Mouse (Mus musculus) neural tube, embryonic 13.5 days (tissue): Measurements from ENCODE around the gene Mcu. TPM values are rescaled to one million over a fixed set of nuclear protein-coding genes. Genes with fewer than 3 reads are reported as not detected.

Experiments used
- ATAC-seq: fragments of 200-750 bp; cut with Nextera tagmentation; 2 replicates; pipeline ENCODE4 v1.8.0; 2017; ENCODE audit warnings: low read depth, mild to moderate bottlenecking, moderate TSS enrichment, moderate library complexity
- H3K27ac ChIP-seq: fragments of 300-500 bp; sonication (generic); replicated peaks from 2 replicates; pipeline ENCODE4 v1.5.1; 2015; ENCODE audit warnings: moderate library complexity, mild to moderate bottlenecking, inconsistent platforms
- H3K27me3 ChIP-seq: fragments of 300-500 bp; sonication (generic); 2 replicates; pipeline ENCODE4 v1.6.1; 2015; ENCODE audit warnings: mild to moderate bottlenecking, inconsistent platforms
- H3K36me3 ChIP-seq: fragments of 300-500 bp; sonication (generic); 2 replicates; pipeline ENCODE4 v1.6.1; 2015; ENCODE audit warnings: mild to moderate bottlenecking, inconsistent platforms
- H3K4me1 ChIP-seq: fragments of 300-500 bp; sonication (generic); replicated peaks from 2 replicates; pipeline ENCODE4 v1.6.1; 2015; ENCODE audit warnings: inconsistent platforms
- H3K4me2 ChIP-seq: fragments of 300-500 bp; sonication (generic); 2 replicates; pipeline ENCODE4 v1.6.1; 2015; ENCODE audit warnings: inconsistent platforms, mild to moderate bottlenecking, moderate library complexity
- H3K4me3 ChIP-seq: fragments of 300-500 bp; sonication (generic); 2 replicates; pipeline ENCODE4 v1.5.1; 2015; ENCODE audit warnings: mild to moderate bottlenecking, inconsistent platforms
- H3K9ac ChIP-seq: fragments of 300-500 bp; sonication (generic); 2 replicates; pipeline ENCODE4 v1.6.1; 2015; ENCODE audit warnings: moderate library complexity, mild to moderate bottlenecking, inconsistent platforms
- H3K9me3 ChIP-seq: fragments of 300-500 bp; sonication (generic); 2 replicates; pipeline ENCODE4 v1.6.1; 2016; ENCODE audit warnings: inconsistent platforms
- WGBS: fragments of 180-500 bp; shearing (Covaris S2); methylation state at CpG from one replicate; pipeline ENCODE4 v1.1.7; 2015; 5-methylcytosine and 5-hydroxymethylcytosine counted together
- polyA plus RNA-seq: library from polyadenylated mRNA; unstranded; fragments of >200 nt; fragmentation: Nextera tagmentation; extraction: Ambion mirVana; gene quantifications from 2 replicates; pipeline ENCODE4 v1.2.1, GENCODE M21; 2015

The Mcu gene
- polyA plus RNA-seq, 1 experiment from 2014 or later: 34.4 TPM

DNA sequence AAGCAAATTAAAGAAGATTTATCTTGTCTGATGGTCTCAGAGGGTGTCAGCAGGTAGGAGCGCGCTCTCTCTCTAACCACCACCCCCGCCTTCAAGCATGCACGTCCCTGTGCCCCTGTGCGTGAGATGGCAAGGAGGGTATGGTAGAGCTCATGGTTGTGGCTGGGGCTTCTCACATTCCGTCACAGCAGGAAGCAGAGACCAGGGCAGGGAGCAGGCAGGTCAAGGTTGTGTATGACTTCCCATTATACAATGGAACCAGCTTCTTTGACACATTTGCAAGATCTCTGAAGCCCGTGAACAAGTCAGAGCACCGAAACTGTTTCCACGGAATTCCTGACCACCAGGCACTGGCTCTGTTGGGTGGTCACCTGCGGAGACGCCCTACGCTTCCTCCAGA lies 206.2 kb downstream of the Mcu start:
- H3K4me3 ChIP-seq: no peak overlapping the region
- 81% methylated on average over 12 of the region's 12 CpGs for WGBS
- ATAC-seq: no peak
- H3K4me2 ChIP-seq: no peak overlapping the region
- peaks cover 4% of the 10 kb centered on the region; the same call in 1 of the 2 replicates for H3K4me1 ChIP-seq
- H3K9ac ChIP-seq: no peak overlapping the region
- H3K36me3 ChIP-seq: no peaks in the 10 kb centered on the region
- no peaks in the 10 kb centered on the region for H3K9me3 ChIP-seq
- no peaks in the 10 kb centered on the region for H3K27me3 ChIP-seq
- no peak overlapping the region for H3K27ac ChIP-seq

- Histone ChIP-seq H3K27me3 (no peaks in the 10 kb centered on the region), H3K4me3 (no peak overlapping the region), H3K36me3 (no peaks in the 10 kb centered on the region), H3K27ac (no peak overlapping the region), H3K9ac (no peak overlapping the region), H3K4me1 (peaks cover 4% of the 10 kb centered on the region; the same call in 1 of the 2 replicates), H3K9me3 (no peaks in the 10 kb centered on the region), H3K4me2 (no peak overlapping the region)
- ATAC-seq: no peak
- WGBS: 50% methylated on average over 6 of the region's 6 CpGs
These were observed 208.0 kb downstream of the Mcu start for GRCm38 (mm10) chr10:59408499-59408898.

DNA sequence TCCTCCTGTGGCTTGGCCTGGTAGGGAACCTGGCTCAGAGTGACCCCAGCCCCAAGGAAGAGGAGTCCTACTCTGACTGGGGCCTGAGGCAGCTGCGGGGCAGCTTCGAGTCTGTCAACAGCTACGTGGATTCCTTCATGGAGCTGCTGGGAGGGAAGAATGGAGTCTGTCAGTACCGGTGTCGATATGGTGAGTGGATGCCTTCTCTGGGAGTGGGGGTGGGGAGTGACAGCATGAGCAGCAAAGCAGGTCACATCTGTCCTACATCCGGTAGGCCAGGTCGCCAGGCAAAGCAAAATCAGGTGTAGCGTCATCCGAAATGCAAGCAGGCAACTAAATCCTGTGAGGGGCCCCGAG lies 212.7 kb downstream of the Mcu start:
- H3K4me1 ChIP-seq: peaks cover 4% of the 10 kb centered on the region; the same call in 1 of the 2 replicates
- 80% methylated on average over 10 of the region's 10 CpGs for WGBS

DNA sequence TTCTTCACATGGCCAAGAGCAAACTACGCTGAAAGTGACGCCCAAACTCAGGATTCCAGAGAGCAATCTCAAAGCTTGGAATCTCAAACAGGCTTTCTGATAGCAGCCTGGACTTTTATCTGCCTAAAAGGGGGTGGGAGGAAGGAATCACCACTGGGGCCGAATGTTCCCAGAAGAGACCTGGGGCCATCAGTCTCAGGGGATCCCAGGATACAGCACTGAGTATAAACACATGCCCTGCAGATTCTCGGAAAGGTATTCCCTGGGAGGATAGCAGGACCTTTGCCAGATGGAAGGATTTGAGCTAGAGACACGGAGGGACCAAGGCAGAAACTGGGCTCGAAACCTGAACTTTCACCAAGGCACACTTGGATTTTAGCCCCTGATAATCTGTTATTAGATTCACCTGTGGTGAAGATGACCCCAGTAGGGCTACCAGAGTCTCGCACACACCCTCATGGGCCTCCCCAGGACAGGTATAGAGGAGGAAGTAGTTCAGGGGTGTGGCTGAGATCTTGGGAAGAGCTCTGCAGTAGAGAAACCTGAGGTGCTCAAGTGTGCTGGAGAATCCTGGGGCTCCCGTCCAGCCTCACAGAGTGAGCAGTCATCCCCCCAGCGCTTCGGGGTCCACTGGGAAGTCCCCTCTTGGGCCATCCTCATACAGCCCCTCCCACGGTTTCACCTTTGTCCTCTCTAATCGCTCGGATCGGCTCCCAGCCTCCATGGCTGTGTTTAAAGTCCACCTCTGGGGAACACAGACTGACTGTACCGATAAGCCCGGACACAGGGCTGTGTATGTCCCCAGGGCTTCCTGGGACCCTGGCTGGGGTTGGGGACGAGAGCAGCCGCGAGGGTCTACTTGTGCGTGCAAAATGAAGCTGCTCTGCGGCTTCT lies 213.3 kb downstream of the Mcu start, which contains the start of gene Pla2g12b:
Pla2g12b (plus strand) TSS at position 762 of the 894 bp plus-strand sequence.
- Histone ChIP-seq H3K4me1 (peaks cover 4% of the 10 kb centered on the region; the same call in 1 of the 2 replicates), H3K9ac (no peak within 1 kb of the TSS), H3K4me2 (no peak within 1 kb of the TSS), H3K36me3 (no peaks in the 10 kb centered on the region), H3K4me3 (no peak within 1 kb of the TSS), H3K27ac (no peak within 1 kb of the TSS), H3K27me3 (no peaks in the 10 kb centered on the region), H3K9me3 (no peaks in the 10 kb centered on the region)
- no peak for ATAC-seq
- WGBS: 76% methylated on average over 21 of the region's 21 CpGs

More for the DNA sequence above, 212.7 kb downstream of the Mcu start:
- Histone ChIP-seq H3K27ac (no peak overlapping the region), H3K27me3 (no peaks in the 10 kb centered on the region), H3K9ac (no peak overlapping the region), H3K9me3 (no peaks in the 10 kb centered on the region), H3K36me3 (no peaks in the 10 kb centered on the region), H3K4me3 (no peak overlapping the region), H3K4me2 (no peak overlapping the region)
- ATAC-seq: no peak

Other genes with a start within 250 kb of the Mcu start
- gene Gm10273, start 221.1 kb downstream of the Mcu start, polyA plus RNA-seq: not detected in 2 replicates
- not detected in 2 replicates for gene Pla2g12b, start 213.0 kb downstream of the Mcu start, polyA plus RNA-seq
- 0.20 and 0.21 TPM in 2 replicates for gene Oit3, start 174.9 kb downstream of the Mcu start, polyA plus RNA-seq
- not detected in 2 replicates for gene Gm10322, start 629 bp downstream of the Mcu start, polyA plus RNA-seq
- gene Micu1, start 85.8 kb upstream of the Mcu start, polyA plus RNA-seq: 84.1 and 87.9 TPM in 2 replicates